Mouse (Mus musculus) B cell, adult 67 days (primary cell): Measurements from ENCODE around the gene Ppfibp2. TPM values are rescaled to one million over a fixed set of nuclear protein-coding genes. Genes with fewer than 3 reads are reported as not detected.

Experiments
- total RNA-seq, 2 experiments: library from RNA; stranded (reverse); gene quantifications; 4 replicates each; pipeline ENCODE4 v1.2.4; 2023

Ppfibp2 gene
- 10 to 100 TPM; 15.7 to 19.5 TPM for total RNA-seq

GRCm38 (mm10) chr7:107594857-107595402, at the start of gene Ppfibp2:
TSS of gene Ppfibp2 (plus strand) at chr7:107595207.

DNA sequence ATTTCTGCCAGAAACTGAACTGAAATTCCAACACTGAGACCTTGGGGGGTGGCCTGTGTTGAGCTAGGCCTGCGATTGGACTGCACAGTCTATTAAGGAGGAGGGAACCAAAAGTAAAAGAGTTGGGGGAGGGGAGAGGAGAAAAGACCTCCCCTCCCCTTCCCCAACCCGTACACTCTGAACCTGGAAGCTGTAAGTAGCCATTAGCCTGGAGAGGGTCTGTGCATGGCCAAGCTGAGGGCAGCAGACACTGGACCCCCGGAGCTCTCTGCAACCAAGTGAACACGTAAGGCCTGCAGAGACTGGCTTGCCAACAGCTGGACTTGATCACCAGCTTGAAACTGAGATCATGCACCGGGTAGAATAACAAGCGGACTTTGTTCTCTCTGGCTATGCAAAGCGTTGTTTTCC, 27.7 kb upstream of the Ppfibp2 start, which contains the start of gene Olfml1:
Gene Olfml1 (plus strand): TSS at position 186 of the 411 bp plus-strand sequence.

GRCm38 (mm10) chr7:107625061-107625460, 30.1 kb downstream of the Ppfibp2 start, which contains the start of gene 5330417H12Rik:
TSS of gene 5330417H12Rik (minus strand) at chr7:107625161.

DNA sequence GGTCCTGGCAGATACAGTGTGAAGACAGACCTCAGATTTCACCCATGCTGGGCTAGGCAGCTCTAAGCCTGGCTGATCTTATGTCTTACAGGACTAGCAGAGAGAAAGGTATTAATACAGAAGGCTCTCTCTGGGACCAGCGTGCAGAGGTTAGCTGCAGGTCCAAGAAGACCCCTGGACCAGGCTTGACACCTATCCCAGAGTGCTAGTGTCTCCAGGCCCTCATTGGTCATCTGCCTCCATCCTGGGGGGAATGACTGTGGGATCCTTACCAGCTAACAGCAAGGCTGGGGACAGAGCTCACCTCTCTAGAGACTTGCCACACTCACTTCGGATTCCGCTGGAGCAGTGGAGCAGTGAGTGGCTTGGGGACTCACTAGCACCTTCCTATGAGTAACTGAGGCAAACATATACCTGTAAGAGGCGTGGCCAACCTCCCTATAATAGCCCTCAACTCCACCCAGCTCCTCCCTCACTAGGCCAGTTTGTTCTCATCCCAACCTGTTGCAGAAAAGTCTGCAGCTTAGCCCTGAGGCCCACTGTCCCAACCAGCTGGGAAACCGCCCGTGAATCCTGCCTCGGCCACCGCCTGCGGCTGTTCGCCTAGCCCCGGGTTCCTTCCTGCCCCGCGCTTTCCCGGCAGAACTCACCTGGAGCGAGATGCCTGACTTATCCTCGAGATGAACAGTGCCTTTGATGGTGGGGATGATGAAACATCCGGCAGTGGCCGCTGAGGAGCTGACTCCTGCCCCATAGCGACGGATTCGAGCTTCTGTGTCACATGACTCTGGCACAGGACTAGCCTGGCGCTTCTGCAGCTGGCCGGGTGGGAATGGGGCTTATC, 162.5 kb downstream of the Ppfibp2 start, which contains the start of gene Cyb5r2:
Gene Cyb5r2 (minus strand): TSS at position 725 of the 844 bp plus-strand sequence.

Other genes with a start within 250 kb of the Ppfibp2 start
- gene Syt9, start 224.5 kb upstream of the Ppfibp2 start, total RNA-seq: not detected
- not detected for gene Olfml1, start 27.8 kb upstream of the Ppfibp2 start, total RNA-seq
- not detected for gene 5330417H12Rik, start 30.0 kb downstream of the Ppfibp2 start, total RNA-seq
- not detected for gene Cyb5r2, start 162.8 kb downstream of the Ppfibp2 start, total RNA-seq
- gene Ovch2, start 206.0 kb downstream of the Ppfibp2 start, total RNA-seq: not detected
- not detected for gene Olfr467, start 217.1 kb downstream of the Ppfibp2 start, total RNA-seq
- gene Olfr469, start 230.3 kb downstream of the Ppfibp2 start, total RNA-seq: not detected